Mouse (Mus musculus): ENCODE data around the gene Rab17.

The Rab17 gene

GRCm38 (mm10) chr1:90997641-90998040 lies 28.2 kb upstream of the Rab17 start:
- ATAC-seq (ENCODE audit: insufficient number of reproducible peaks, low FRiP score, low TSS enrichment) = no peak

GRCm38 (mm10) chr1:90997136-90997535 lies 27.7 kb upstream of the Rab17 start:
- no peak for ATAC-seq (ENCODE audit: insufficient number of reproducible peaks, low FRiP score, low TSS enrichment)

- no peak for ATAC-seq (ENCODE audit: insufficient number of reproducible peaks, low FRiP score, low TSS enrichment)
Observed at GRCm38 (mm10) chr1:90995916-90996315, 26.5 kb upstream of the Rab17 start.

- no peak for ATAC-seq (ENCODE audit: insufficient number of reproducible peaks, low FRiP score, low TSS enrichment)
Observed at GRCm38 (mm10) chr1:90981346-90981745, 11.9 kb upstream of the Rab17 start.

GRCm38 (mm10) chr1:90980638-90981330 lies 11.3 kb upstream of the Rab17 start:
- ATAC-seq (ENCODE audit: insufficient number of reproducible peaks, low FRiP score, low TSS enrichment) = no peak

- ATAC-seq (ENCODE audit: insufficient number of reproducible peaks, low FRiP score, low TSS enrichment) = no peak
Observed at GRCm38 (mm10) chr1:90975960-90976359, 6.5 kb upstream of the Rab17 start.

- no peak for ATAC-seq (ENCODE audit: insufficient number of reproducible peaks, low FRiP score, low TSS enrichment)
Observed at GRCm38 (mm10) chr1:90974906-90975649, 5.6 kb upstream of the Rab17 start.

GRCm38 (mm10) chr1:90973574-90973911 lies 4.1 kb upstream of the Rab17 start:
- ATAC-seq (ENCODE audit: insufficient number of reproducible peaks, low FRiP score, low TSS enrichment) = peak; percentile 18; the same call in 1 of the 2 replicates

GRCm38 (mm10) chr1:90972911-90973573 lies 3.6 kb upstream of the Rab17 start:
- ATAC-seq (ENCODE audit: insufficient number of reproducible peaks, low FRiP score, low TSS enrichment) = peak; percentile 53

GRCm38 (mm10) chr1:90969881-90970390 lies 475 bp upstream of the Rab17 start:
- ATAC-seq (ENCODE audit: insufficient number of reproducible peaks, low FRiP score, low TSS enrichment) = no peak

- ATAC-seq (ENCODE audit: insufficient number of reproducible peaks, low FRiP score, low TSS enrichment) = no peak
Observed at GRCm38 (mm10) chr1:90968649-90969048, 812 bp downstream of the Rab17 start.

- no peak for ATAC-seq (ENCODE audit: insufficient number of reproducible peaks, low FRiP score, low TSS enrichment)
Observed at GRCm38 (mm10) chr1:90967583-90967982, 1.9 kb downstream of the Rab17 start.

- ATAC-seq (ENCODE audit: insufficient number of reproducible peaks, low FRiP score, low TSS enrichment) = no peak
Observed at GRCm38 (mm10) chr1:90962994-90963393, 6.5 kb downstream of the Rab17 start.

GRCm38 (mm10) chr1:90962526-90962925 lies 6.9 kb downstream of the Rab17 start:
- no peak for ATAC-seq (ENCODE audit: insufficient number of reproducible peaks, low FRiP score, low TSS enrichment)

- peak; percentile 72 for ATAC-seq (ENCODE audit: insufficient number of reproducible peaks, low FRiP score, low TSS enrichment)
Observed at GRCm38 (mm10) chr1:90956245-90957096, 13.0 kb downstream of the Rab17 start.

GRCm38 (mm10) chr1:90953688-90954087 lies 15.8 kb downstream of the Rab17 start:
- no peak for ATAC-seq (ENCODE audit: insufficient number of reproducible peaks, low FRiP score, low TSS enrichment)

GRCm38 (mm10) chr1:90952808-90953207 lies 16.7 kb downstream of the Rab17 start, which contains the start of gene Prlh:
Prlh (plus strand) TSS chr1:90953108.
- ATAC-seq (ENCODE audit: insufficient number of reproducible peaks, low FRiP score, low TSS enrichment) = no peak

GRCm38 (mm10) chr1:90951670-90952069 lies 17.8 kb downstream of the Rab17 start:
- no peak for ATAC-seq (ENCODE audit: insufficient number of reproducible peaks, low FRiP score, low TSS enrichment)

- no peak for ATAC-seq (ENCODE audit: insufficient number of reproducible peaks, low FRiP score, low TSS enrichment)
Observed at GRCm38 (mm10) chr1:90949309-90949708, 20.2 kb downstream of the Rab17 start.

- no peak for ATAC-seq (ENCODE audit: insufficient number of reproducible peaks, low FRiP score, low TSS enrichment)
Observed at GRCm38 (mm10) chr1:90947252-90947651, 22.2 kb downstream of the Rab17 start.

All from cerebellum, adult (tissue).